Comparison of ENCODE assay signal across 11 mouse cellular contexts in genomic region chr1:125488915-125489730, GRCm38 (mm10). TPM values are rescaled to one million over a fixed set of nuclear protein-coding genes. Genes with fewer than 3 reads are reported as not detected.
DNase-seq lines count a peak whose midpoint lies in the region; ATAC-seq and TF ChIP-seq lines count a peak whose summit lies in the region.
"Had no signal": no experiment of that assay in that cellular context is flagged by ENCODE, and none has a peak within 500 bp of the region (broad histone marks: within the 10 kb centered on the region; RNA-seq: fewer than 3 reads in every experiment).

No protein-coding gene starts in this region.

- POLR2A ChIA-PET in Patski (lab: Charles Lee): no interaction called here

- no peak overlapping the region for H3K9ac ChIP-seq in intestine, postnatal 0 days (ENCODE audit: low read depth, low read length)
- H3K9ac ChIP-seq in limb, embryonic 11.5 days (ENCODE audit: low read length): no peak overlapping the region
- H3K9ac ChIP-seq in hindbrain, embryonic 13.5 days: no peak overlapping the region
- H3K9ac ChIP-seq: forebrain, postnatal 0 days had no signal

- CTCF ChIA-PET in Patski (lab: Charles Lee): interaction anchor here (1.2 to 1.8 kb wide), 3 partner anchors 11 to 19 kb away, joined by 3 to 5 read pairs (median 4); no protein-coding TSS in a partner anchor

- no peak for TF ChIP-seq CTCF in Patski (IDR thresholded peaks at IDR 0.05)
- TF ChIP-seq CTCF in intestine, postnatal 0 days (IDR thresholded peaks at IDR 0.05; ENCODE audit: low read depth): no peak

- no peaks in the 10 kb centered on the region for H3K27me3 ChIP-seq in Patski
- no peaks in the 10 kb centered on the region for H3K27me3 ChIP-seq in intestine, postnatal 0 days (replicated peaks; ENCODE audit: control insufficient read depth, insufficient read depth, low read length)
- no peaks in the 10 kb centered on the region for H3K27me3 ChIP-seq in limb, embryonic 11.5 days (ENCODE audit: control insufficient read depth, insufficient read depth, low read length)
- no peaks in the 10 kb centered on the region for H3K27me3 ChIP-seq in hindbrain, embryonic 13.5 days

- H3K27ac ChIP-seq in intestine, postnatal 0 days (ENCODE audit: low read depth, low read length): peak overlapping the region; percentile 85
- H3K27ac ChIP-seq in limb, embryonic 11.5 days (replicated peaks; ENCODE audit: low read depth, low read length): peak overlapping the region; percentile 53; the same call in 1 of the 2 replicates
- no peak overlapping the region for H3K27ac ChIP-seq in hindbrain, embryonic 13.5 days

- no peaks in the 10 kb centered on the region for H3K4me1 ChIP-seq in intestine, postnatal 0 days (replicated peaks; ENCODE audit: control insufficient read depth, insufficient read depth, low read length)
- H3K4me1 ChIP-seq in limb, embryonic 11.5 days (ENCODE audit: control insufficient read depth, insufficient read depth, low read length): no peaks in the 10 kb centered on the region
- H3K4me1 ChIP-seq in hindbrain, embryonic 13.5 days (replicated peaks): no peaks in the 10 kb centered on the region

- peak; percentile 92 for ATAC-seq in Patski
- ATAC-seq in intestine, postnatal 0 days: peak; percentile 99
- peak; percentile 72 for ATAC-seq in limb, embryonic 11.5 days (ENCODE audit: insufficient number of reproducible peaks, low FRiP score, low TSS enrichment, low read depth)
- ATAC-seq in hindbrain, embryonic 13.5 days (ENCODE audit: low FRiP score): no peak
- ATAC-seq: forebrain, postnatal 0 days; inflammation-experienced regulatory T-cells, adult 6 months had no signal

- H3K36me3 ChIP-seq in intestine, postnatal 0 days (ENCODE audit: control insufficient read depth, insufficient read depth): no peaks in the 10 kb centered on the region
- H3K36me3 ChIP-seq in limb, embryonic 11.5 days (ENCODE audit: control insufficient read depth, insufficient read depth, low read length): no peaks in the 10 kb centered on the region
- no peaks in the 10 kb centered on the region for H3K36me3 ChIP-seq in hindbrain, embryonic 13.5 days

- peak; percentile 37 for DNase-seq in kidney, adult 11 months
- DNase-seq in kidney, postnatal 10 days: no peak
- DNase-seq in Patski (ENCODE audit: low read depth, low spot score): no peak
- peak; percentile 53 for DNase-seq in limb, embryonic 11.5 days (ENCODE audit: low spot score)
- DNase-seq in adrenal gland, adult 8-10 months: no peak
- DNase-seq in neural tube, embryonic 10.5 days (ENCODE audit: extremely low spot score, low spot score): no peak
- DNase-seq: cerebellum, postnatal 25 days; forebrain, postnatal 0 days had no signal

- peak overlapping the region; percentile 21; the same call in 1 of the 2 replicates for H3K4me2 ChIP-seq in intestine, postnatal 0 days (replicated peaks; ENCODE audit: low read depth)
- H3K4me2 ChIP-seq in limb, embryonic 11.5 days (ENCODE audit: low read depth, severe bottlenecking): no peak overlapping the region
- no peak overlapping the region for H3K4me2 ChIP-seq in hindbrain, embryonic 13.5 days

- 29% methylated on average over 5 of the region's 5 CpGs for WGBS in intestine, postnatal 0 days
- WGBS in limb, embryonic 11.5 days: 35% methylated on average over 5 of the region's 5 CpGs
- WGBS in hindbrain, embryonic 13.5 days: 85% methylated on average over 5 of the region's 5 CpGs

- no peaks in the 10 kb centered on the region for H3K9me3 ChIP-seq in intestine, postnatal 0 days (ENCODE audit: control insufficient read depth)
- H3K9me3 ChIP-seq in limb, embryonic 11.5 days (ENCODE audit: control insufficient read depth, low read length): no peaks in the 10 kb centered on the region
- H3K9me3 ChIP-seq in hindbrain, embryonic 13.5 days: no peaks in the 10 kb centered on the region

- in situ Hi-C loops in Patski (cut with MboI; ENCODE audit: low pct_unique_long_range_greater_than_20kb): no loop called here

- no peak overlapping the region for H3K4me3 ChIP-seq in intestine, postnatal 0 days (ENCODE audit: low read depth, low read length)
- no peak overlapping the region for H3K4me3 ChIP-seq in limb, embryonic 11.5 days (ENCODE audit: low read depth, low read length)
- no peak overlapping the region for H3K4me3 ChIP-seq in hindbrain, embryonic 13.5 days

RNA-seq across cellular contexts. Expression of gene Actr3, which starts 53.6 kb away (rescaled TPM):
- polyA plus RNA-seq in Patski (2021): 357 TPM
- 223 and 234 TPM in 2 replicates for polyA plus RNA-seq in intestine, postnatal 0 days (2015; fragmentation: Nextera tagmentation; extraction: Ambion mirVana)
- polyA plus RNA-seq in limb, embryonic 11.5 days (2014; fragmentation: Nextera tagmentation; extraction: Ambion mirVana): 234 and 245 TPM in 2 replicates
- polyA plus RNA-seq in hindbrain, embryonic 13.5 days (2015; fragmentation: Nextera tagmentation; extraction: Ambion mirVana): 245 and 248 TPM in 2 replicates
- total RNA-seq in adrenal gland, adult 8-10 months (2022): 100 to 1,000 TPM; 158 to 193 (median 172) TPM

Comparison
In these comparisons a context has a peak if more than half of its experiments do, and no peak if none do; other contexts are left out.
1. DNase-seq: peak in kidney, adult 11 months (single experiment) and limb, embryonic 11.5 days (single experiment); none in kidney, postnatal 10 days (single experiment), Patski (single experiment), adrenal gland, adult 8-10 months (single experiment) and neural tube, embryonic 10.5 days (single experiment).